Mouse (Mus musculus) forebrain, embryonic 16.5 days (tissue): ENCODE measurements at regions not wholly inside any gene's neighbourhood (a gene's known extent, or its start where the extent isn't known, plus 50 kb on each side); places are given as distances from the start of the nearest gene placed in this dataset.

Experiments used
- ATAC-seq: fragments of 200-750 bp; cut with Nextera tagmentation; 2 replicates; pipeline ENCODE4 v1.8.0; 2017; ENCODE audit warnings: mild to moderate bottlenecking, moderate library complexity
- H3K27ac ChIP-seq: fragments of 300-500 bp; sonication (generic); 2 replicates; pipeline ENCODE4 v1.5.1; 2014; ENCODE audit warnings: low read length, control low read depth
- H3K27me3 ChIP-seq: fragments of 300-500 bp; sonication (generic); replicated peaks from 2 replicates; pipeline ENCODE4 v1.6.1; 2014; ENCODE audit warnings: low read length; ENCODE audit not compliant: control insufficient read depth, insufficient read depth
- H3K36me3 ChIP-seq: fragments of 300-500 bp; sonication (generic); 2 replicates; pipeline ENCODE4 v1.6.1; 2014; ENCODE audit not compliant: control insufficient read depth, insufficient read depth
- H3K4me1 ChIP-seq: fragments of 300-500 bp; sonication (generic); replicated peaks from 2 replicates; pipeline ENCODE4 v1.6.1; 2014; ENCODE audit warnings: low read length; ENCODE audit not compliant: control insufficient read depth, insufficient read depth
- H3K4me2 ChIP-seq: fragments of 300-500 bp; sonication (generic); 2 replicates; pipeline ENCODE4 v1.6.1; 2014; ENCODE audit warnings: mild to moderate bottlenecking, low read length, control low read depth
- H3K4me3 ChIP-seq: fragments of 300-500 bp; sonication (generic); replicated peaks from 2 replicates; pipeline ENCODE4 v1.5.1; 2014; ENCODE audit warnings: mild to moderate bottlenecking, low read length, control low read depth
- H3K9ac ChIP-seq: fragments of 300-500 bp; sonication (generic); replicated peaks from 2 replicates; pipeline ENCODE4 v1.6.1; 2014; ENCODE audit warnings: low read depth, low read length, control low read depth
- H3K9me3 ChIP-seq: fragments of 300-500 bp; sonication (generic); 2 replicates; pipeline ENCODE4 v1.6.1; 2016; ENCODE audit warnings: low read length; ENCODE audit not compliant: control insufficient read depth
- WGBS: fragments of 180-500 bp; shearing (Covaris S2); extraction: QIAGEN DNeasy Blood & Tissue Kit; methylation state at CpG from one replicate; pipeline ENCODE4 v1.1.7; 2014; 5-methylcytosine and 5-hydroxymethylcytosine counted together

DNA sequence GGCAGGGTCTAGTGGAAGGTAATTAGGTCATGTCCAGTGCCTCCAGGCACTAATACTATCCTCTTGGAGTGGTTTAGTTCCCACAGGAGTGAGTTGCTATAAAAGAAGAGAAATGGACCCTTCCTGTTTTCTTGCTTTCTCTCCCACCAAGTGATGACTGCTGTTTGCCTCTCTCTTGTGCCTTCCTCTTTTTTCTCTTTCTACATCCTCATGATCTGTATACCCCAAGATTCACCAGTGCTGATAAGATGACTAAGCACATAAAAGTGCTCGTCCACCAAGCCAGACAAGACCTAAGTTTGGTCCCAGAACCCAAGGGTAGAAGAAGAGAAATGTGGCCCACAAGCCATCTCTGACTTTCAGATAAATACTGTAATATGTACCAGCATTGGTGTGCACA, 265.7 kb downstream of the Sox4 start:
- WGBS, result 100% methylated on average over 1 of the region's 1 CpGs
- Histone ChIP-seq H3K4me3 (no peak overlapping the region), H3K27me3 (no peaks in the 10 kb centered on the region), H3K4me2 (no peak overlapping the region), H3K4me1 (peaks cover 9% of the 10 kb centered on the region), H3K9ac (no peak overlapping the region), H3K36me3 (no peaks in the 10 kb centered on the region), H3K9me3 (no peaks in the 10 kb centered on the region), H3K27ac (no peak overlapping the region)
- ATAC-seq, result no peak

DNA sequence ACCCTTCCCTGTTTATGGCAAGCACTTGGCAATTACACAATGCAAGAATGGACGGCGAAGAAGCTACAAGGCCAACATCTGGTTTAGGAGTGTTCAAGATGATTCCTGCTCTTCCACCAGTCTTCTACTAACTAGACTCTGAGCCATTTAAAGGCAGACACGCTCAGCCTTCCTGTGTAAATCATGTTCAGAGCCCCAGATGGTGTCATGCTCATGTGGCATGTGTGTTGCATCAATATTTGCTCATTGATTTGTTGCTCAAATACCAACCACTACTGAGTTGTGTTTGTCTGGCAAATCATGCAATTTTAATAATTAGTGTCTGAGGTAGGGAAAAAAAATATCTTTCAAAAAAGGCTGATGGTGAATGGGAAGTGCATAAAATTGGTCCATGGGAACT, 269.2 kb downstream of the Sox4 start:
- H3K4me1 ChIP-seq, result no peaks in the 10 kb centered on the region
- H3K9me3 ChIP-seq, result no peaks in the 10 kb centered on the region
- 85% methylated on average over 3 of the region's 3 CpGs for WGBS
- no peak for ATAC-seq
- H3K4me2 ChIP-seq, result no peak overlapping the region
- H3K27me3 ChIP-seq, result no peaks in the 10 kb centered on the region
- H3K9ac ChIP-seq, result no peak overlapping the region
- no peak overlapping the region for H3K4me3 ChIP-seq
- no peaks in the 10 kb centered on the region for H3K36me3 ChIP-seq
- no peak overlapping the region for H3K27ac ChIP-seq

DNA sequence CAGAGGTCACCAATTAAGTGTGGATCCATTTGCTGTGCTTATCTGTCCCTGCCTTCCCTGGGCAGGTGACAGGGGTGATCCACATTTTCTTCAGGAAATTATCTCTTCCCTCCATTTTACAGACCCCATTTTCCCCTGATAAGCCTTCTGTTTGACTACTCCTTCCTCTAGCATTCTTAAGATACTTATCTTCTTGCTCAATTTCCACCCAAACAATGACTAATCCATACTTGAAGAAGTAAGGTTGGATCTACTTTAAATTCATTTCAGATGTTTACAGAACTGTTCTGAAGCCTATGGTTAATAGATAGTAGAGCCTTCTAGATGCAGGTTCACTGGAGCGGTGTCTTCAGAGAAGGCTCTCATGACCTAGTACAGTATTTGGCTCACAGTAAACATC, 273.2 kb downstream of the Sox4 start:
- Histone ChIP-seq H3K36me3 (no peaks in the 10 kb centered on the region), H3K27ac (no peak overlapping the region), H3K9ac (no peak overlapping the region), H3K4me3 (no peak overlapping the region), H3K4me2 (no peak overlapping the region), H3K9me3 (no peaks in the 10 kb centered on the region), H3K27me3 (no peaks in the 10 kb centered on the region), H3K4me1 (no peaks in the 10 kb centered on the region)
- 94% methylated on average over 1 of the region's 1 CpGs for WGBS
- ATAC-seq, result no peak

DNA sequence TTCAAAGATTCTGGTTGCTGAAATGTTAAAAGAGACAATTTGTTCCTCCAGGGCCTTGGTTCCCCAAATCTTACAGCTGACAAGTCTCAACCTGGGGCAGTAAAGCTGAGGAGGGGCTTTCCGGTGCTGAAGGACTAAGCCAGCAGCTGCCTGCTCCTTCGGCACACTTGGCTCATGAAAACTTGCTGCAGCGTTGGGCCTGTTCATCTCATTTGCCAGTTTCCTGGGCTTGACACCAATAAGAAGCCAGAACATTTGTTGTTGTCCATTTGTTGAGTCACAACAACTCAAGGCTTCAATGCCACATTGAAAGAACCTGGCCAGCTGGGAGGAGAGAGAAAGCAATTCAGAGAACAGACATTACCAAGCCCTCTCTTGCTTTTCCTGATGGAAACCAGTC, 279.9 kb downstream of the Sox4 start:
- no peak overlapping the region for H3K27ac ChIP-seq
- no peaks in the 10 kb centered on the region for H3K9me3 ChIP-seq
- WGBS, result 24% methylated on average over 3 of the region's 3 CpGs
- no peak overlapping the region for H3K4me2 ChIP-seq
- H3K4me3 ChIP-seq, result no peak overlapping the region
- H3K27me3 ChIP-seq, result no peaks in the 10 kb centered on the region
- H3K36me3 ChIP-seq, result no peaks in the 10 kb centered on the region
- peak; percentile 70 for ATAC-seq
- H3K4me1 ChIP-seq, result peaks cover 10% of the 10 kb centered on the region; the same call in 1 of the 2 replicates
- no peak overlapping the region for H3K9ac ChIP-seq

DNA sequence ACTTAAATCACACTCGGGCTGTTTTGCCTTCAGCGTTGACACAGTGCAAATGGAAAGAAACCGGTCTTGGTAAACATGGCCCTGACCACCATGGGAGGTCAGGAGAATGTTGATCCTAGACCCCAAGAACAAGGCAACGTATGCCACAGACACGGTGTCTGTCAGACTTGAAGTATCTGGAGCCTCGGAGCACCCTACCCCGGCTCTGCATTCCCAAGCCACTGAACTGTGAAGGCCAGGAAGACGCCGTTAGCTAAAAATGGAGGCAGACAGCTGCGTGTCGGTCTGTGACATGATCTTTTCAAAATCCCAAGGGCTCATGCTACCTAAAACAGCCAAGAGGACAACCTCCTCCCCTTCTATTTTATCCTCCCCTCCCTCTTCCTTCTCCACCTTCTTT, 282.0 kb downstream of the Sox4 start:
- peaks cover 10% of the 10 kb centered on the region; the same call in 1 of the 2 replicates for H3K4me1 ChIP-seq
- no peak for ATAC-seq
- H3K9ac ChIP-seq, result no peak overlapping the region
- 79% methylated on average over 11 of the region's 11 CpGs for WGBS
- no peak overlapping the region for H3K4me3 ChIP-seq
- no peak overlapping the region for H3K27ac ChIP-seq
- H3K27me3 ChIP-seq, result no peaks in the 10 kb centered on the region
- no peaks in the 10 kb centered on the region for H3K9me3 ChIP-seq
- H3K36me3 ChIP-seq, result no peaks in the 10 kb centered on the region
- no peak overlapping the region for H3K4me2 ChIP-seq

DNA sequence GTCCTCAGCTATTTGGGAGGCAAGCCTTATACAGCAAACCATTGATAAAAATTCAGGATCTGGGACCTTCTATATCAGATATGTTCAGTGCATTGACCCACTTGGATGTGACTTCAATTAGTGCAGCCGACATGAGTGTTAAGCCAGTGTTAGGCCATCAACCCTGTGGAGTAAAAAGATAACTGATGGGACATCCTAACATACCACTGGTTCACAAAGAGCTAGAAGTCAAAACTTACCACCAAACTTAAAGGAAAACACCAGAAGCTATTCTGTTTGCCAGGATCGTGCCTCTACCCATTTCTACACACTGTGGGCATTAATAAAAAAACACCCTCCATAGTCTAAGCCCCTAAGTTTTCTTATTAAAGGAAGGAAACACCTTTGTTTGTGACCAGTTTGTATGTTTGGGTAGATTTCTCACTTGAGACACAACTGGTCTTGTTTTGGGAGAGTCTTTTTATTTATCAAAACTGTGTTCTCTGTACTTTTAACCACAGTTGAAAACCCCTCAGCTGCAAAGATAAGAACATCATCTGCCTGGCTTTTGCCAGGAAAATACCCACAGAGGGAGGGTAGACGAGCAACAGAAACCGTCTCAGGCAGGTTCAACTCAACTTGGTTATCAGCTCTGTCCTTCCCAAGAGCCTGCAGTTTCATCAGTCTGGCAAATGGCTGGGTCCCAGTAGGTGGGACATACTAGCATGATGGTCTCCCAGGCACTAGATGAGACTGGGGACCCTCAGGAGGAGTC, 283.5 kb downstream of the Sox4 start:
- Histone ChIP-seq H3K9ac (no peak overlapping the region), H3K4me3 (no peak overlapping the region), H3K4me2 (no peak overlapping the region), H3K36me3 (no peaks in the 10 kb centered on the region), H3K4me1 (peaks cover 20% of the 10 kb centered on the region), H3K27ac (no peak overlapping the region), H3K9me3 (no peaks in the 10 kb centered on the region), H3K27me3 (no peaks in the 10 kb centered on the region)
- 92% methylated on average over 4 of the region's 4 CpGs for WGBS
- no peak for ATAC-seq

DNA sequence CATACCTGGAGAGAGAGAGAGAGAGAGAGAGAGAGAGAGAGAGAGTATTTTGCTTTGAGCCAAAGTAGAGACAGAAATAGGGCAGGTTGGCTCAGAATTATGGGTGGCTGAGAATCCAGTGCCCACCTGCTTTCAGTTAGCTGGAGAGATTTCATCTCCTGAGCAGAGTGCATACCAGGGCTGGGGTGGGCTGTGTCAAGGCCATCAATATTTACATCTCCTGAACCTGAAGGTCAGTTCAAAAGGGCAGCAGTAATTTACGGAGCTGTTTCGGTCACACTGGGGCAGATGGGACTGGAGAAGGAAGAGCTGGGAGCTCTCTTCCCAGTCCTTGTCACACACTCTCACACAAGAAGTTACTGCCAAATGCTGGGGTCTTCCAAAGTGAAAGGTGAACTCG, 286.7 kb downstream of the Sox4 start:
- no peak overlapping the region for H3K27ac ChIP-seq
- H3K27me3 ChIP-seq, result no peaks in the 10 kb centered on the region
- H3K4me2 ChIP-seq, result no peak overlapping the region
- WGBS, result 76% methylated on average over 3 of the region's 3 CpGs
- no peak overlapping the region for H3K9ac ChIP-seq
- H3K36me3 ChIP-seq, result no peaks in the 10 kb centered on the region
- no peaks in the 10 kb centered on the region for H3K9me3 ChIP-seq
- H3K4me1 ChIP-seq, result peaks cover 25% of the 10 kb centered on the region
- ATAC-seq, result no peak
- no peak overlapping the region for H3K4me3 ChIP-seq

DNA sequence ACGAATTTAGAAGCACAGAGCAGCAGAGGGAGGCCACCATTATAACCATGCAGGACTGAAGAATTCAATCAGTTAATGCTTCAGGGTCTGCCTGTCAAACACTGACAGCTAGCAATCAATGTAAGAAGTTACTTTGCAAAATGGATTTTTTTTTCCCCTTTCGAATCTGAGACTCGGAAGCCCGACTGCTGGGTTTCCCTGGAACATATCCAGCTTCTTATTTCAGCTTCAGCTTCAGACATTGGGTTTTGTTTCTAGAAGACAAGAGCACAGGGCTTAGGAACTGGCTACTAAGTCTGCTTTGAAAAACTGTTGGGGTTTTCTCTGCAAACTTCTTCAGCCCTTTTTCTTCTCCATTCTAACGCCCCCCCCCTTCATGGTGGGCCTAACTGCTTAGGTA, 288.4 kb downstream of the Sox4 start:
- 15% methylated on average over 5 of the region's 5 CpGs for WGBS
- Histone ChIP-seq H3K9me3 (no peaks in the 10 kb centered on the region), H3K36me3 (no peaks in the 10 kb centered on the region), H3K4me3 (no peak overlapping the region), H3K4me2 (no peak overlapping the region), H3K27ac (peak overlapping the region; percentile 5; the same call in 1 of the 2 replicates), H3K4me1 (peaks cover 25% of the 10 kb centered on the region), H3K9ac (no peak overlapping the region), H3K27me3 (no peaks in the 10 kb centered on the region)
- peak; percentile 39; the same call in 1 of the 2 replicates for ATAC-seq

DNA sequence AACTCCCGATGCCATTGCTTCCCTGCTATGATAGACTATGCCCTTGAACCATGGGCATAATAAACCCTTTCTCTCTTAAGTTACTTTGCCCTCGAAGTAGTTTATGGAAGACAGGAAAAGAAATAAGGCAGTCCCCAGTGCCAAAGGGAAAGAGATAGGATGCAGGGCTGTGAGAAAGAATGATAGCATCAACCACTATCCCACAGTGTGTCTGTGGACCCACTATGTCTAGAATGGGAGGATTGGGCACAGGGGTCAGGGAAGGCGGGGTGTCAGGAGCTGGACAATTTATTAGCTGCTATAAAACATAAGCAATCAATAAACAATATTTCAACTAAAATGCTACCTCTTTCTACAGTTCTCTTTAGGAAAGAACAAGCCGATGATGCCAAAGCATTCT, 288.8 kb downstream of the Sox4 start:
- WGBS, result 40% methylated on average over 4 of the region's 4 CpGs
- H3K9me3 ChIP-seq, result no peaks in the 10 kb centered on the region
- H3K4me3 ChIP-seq, result no peak overlapping the region
- H3K27me3 ChIP-seq, result no peaks in the 10 kb centered on the region
- no peak overlapping the region; the same call in 1 of the 2 replicates for H3K27ac ChIP-seq
- no peaks in the 10 kb centered on the region for H3K36me3 ChIP-seq
- no peak overlapping the region for H3K9ac ChIP-seq
- peak; percentile 16; the same call in 1 of the 2 replicates for ATAC-seq
- H3K4me1 ChIP-seq, result peaks cover 25% of the 10 kb centered on the region
- H3K4me2 ChIP-seq, result no peak overlapping the region
